Mouse (Mus musculus) lung, adult 2 months (tissue): ENCODE measurements at regions not wholly inside any gene's neighbourhood (a gene's known extent, or its start where the extent isn't known, plus 50 kb on each side); places are given as distances from the start of the nearest gene placed in this dataset.

Source experiments
- DNase-seq: peaks from one replicate; pipeline ENCODE4 v3.0.0; 2022
- H3K4me1 ChIP-seq: fragments of 200-500 bp; 2 replicates; pipeline ENCODE4 v1.6.1; 2011; ENCODE audit warnings: low read length; ENCODE audit not compliant: control insufficient read depth, insufficient read depth
- H3K4me3 ChIP-seq: fragments of 200-500 bp; replicated peaks from 2 replicates; pipeline ENCODE3; 2011; ENCODE audit warnings: low read depth, mild to moderate bottlenecking, control low read depth, low read length; ENCODE audit errors: extremely low read depth
- CTCF ChIP-seq: fragments of 200-500 bp; IDR thresholded peaks from 2 replicates; pipeline ENCODE4 v1.5.1; 2011; ENCODE audit warnings: mild to moderate bottlenecking, low read length, control low read depth; ENCODE audit not compliant: insufficient read depth
- POLR2A ChIP-seq: fragments of 200-500 bp; IDR thresholded peaks from 2 replicates; pipeline ENCODE4 v1.6.1; 2011; ENCODE audit warnings: low read depth, mild to moderate bottlenecking, control low read depth, low read length, borderline replicate concordance; ENCODE audit errors: extremely low read depth
- WGBS: fragments of 180-500 bp; shearing (Covaris S2); methylation state at CpG from one replicate; pipeline ENCODE4 v1.1.7; 2018; 5-methylcytosine and 5-hydroxymethylcytosine counted together

DNA sequence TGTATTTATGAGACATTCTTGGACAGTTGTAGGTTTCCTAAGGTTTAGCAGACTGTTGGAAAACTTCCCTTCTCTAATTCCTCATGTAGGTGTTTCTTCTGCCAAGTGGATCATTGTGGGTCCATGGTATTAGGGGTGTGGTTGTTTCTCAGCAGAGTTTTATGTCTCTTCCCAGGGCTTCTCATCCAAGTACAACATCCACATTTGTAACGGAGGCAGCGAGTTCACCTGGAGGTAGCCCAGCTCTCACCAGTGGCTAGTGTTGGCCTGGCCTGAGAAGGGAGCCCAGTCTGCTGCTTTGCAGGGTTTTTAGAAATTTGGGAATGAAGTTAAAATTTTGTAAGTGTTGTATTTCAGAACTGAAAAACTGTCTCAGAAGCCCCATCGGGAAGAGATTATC lies 122.4 kb downstream of the Wnt5a start:
- H3K4me3 ChIP-seq = no peak overlapping the region
- DNase-seq = no peak
- WGBS = 89% methylated on average over 3 of the region's 3 CpGs
- H3K4me1 ChIP-seq = no peaks in the 10 kb centered on the region
- TF ChIP-seq POLR2A = no peak

DNA sequence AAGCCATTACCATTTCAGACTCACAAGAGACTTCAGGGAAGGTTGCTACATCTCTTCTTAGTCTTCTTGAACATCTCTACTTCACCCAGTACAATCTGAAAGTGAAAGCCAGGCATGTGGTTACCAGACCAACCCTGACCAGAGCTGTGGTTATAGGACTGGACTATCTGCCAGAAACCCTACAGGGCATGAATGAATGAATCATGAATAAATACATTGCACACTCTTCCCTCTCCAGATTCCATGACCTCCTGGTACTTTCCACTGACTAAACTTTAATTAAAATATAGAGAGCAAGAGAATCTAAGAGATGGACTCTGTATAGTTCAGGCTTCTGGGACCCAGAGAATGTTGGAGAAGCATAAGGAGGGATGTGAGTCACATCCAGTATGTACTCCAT lies 130.6 kb downstream of the Wnt5a start:
- Histone ChIP-seq H3K4me3 (no peak overlapping the region), H3K4me1 (no peaks in the 10 kb centered on the region)
- DNase-seq = no peak
- TF ChIP-seq POLR2A = no peak
- no peak for TF ChIP-seq CTCF

DNA sequence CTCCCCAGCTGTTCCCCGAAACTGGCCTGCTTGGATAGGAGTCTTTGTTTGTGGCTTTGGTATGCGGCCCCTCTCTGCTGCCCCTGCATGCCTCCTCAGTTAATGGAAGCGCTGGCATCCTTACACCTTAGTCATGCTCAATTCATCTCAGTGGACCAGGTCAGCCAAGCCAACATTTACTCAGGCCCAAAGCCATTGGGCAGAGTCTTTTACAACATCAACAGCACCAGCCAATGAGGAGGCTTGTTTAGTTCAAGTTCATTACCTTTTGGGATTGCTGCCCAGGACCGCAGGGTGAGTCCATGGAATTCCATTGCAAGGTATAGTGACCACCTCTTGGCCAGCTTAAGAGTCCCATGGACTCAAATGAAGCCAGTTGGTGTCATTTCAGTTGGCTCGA lies 134.5 kb downstream of the Wnt5a start:
- 74% methylated on average over 5 of the region's 5 CpGs for WGBS
- Histone ChIP-seq H3K4me3 (no peak overlapping the region), H3K4me1 (no peaks in the 10 kb centered on the region)
- DNase-seq = no peak
- no peak for TF ChIP-seq POLR2A
- no peak for TF ChIP-seq CTCF

DNA sequence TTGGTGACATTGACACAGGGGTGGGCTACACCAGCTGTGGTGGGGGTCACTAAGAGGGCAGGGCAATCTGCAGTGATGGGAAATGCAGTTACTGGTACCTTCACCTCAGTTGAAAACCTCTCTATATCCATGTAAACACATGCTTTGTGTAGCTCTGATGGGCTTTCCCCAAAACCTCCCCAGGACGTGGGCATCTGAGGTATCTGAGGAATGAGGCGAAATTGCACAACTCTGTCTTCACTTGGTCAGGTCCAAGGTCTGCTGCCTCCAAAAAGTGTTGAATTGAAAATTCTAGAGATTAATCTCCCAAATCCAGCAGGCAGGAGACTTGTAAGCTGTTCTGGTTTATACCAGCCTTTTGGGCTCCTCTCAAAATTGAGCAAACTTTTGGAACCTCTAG lies 141.3 kb downstream of the Wnt5a start:
- TF ChIP-seq POLR2A = no peak
- no peak for TF ChIP-seq CTCF
- no peak for DNase-seq
- 69% methylated on average over 2 of the region's 2 CpGs for WGBS
- no peaks in the 10 kb centered on the region for H3K4me1 ChIP-seq
- no peak overlapping the region for H3K4me3 ChIP-seq

DNA sequence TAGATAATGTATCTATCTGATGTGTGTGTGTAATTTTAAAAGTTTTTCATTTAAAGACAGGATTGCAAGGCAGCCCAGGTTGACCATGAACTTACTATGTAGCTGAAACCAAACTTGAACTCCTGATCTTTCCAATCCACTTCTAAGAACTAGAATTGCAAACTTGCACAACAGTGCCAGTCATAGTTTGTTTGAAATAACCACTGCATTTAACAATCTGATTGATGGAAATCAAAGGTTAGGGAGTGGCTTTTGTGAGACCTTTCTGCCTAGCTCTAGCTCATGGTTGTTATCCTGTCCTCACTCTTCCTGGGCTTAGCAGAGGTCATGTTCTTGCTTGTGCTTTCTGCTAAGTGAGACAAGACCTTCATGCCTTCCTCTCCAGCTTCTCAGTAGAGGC lies 144.9 kb downstream of the Wnt5a start:
- Histone ChIP-seq H3K4me3 (no peak overlapping the region), H3K4me1 (no peaks in the 10 kb centered on the region)
- TF ChIP-seq CTCF = no peak
- TF ChIP-seq POLR2A = no peak
- DNase-seq = no peak

DNA sequence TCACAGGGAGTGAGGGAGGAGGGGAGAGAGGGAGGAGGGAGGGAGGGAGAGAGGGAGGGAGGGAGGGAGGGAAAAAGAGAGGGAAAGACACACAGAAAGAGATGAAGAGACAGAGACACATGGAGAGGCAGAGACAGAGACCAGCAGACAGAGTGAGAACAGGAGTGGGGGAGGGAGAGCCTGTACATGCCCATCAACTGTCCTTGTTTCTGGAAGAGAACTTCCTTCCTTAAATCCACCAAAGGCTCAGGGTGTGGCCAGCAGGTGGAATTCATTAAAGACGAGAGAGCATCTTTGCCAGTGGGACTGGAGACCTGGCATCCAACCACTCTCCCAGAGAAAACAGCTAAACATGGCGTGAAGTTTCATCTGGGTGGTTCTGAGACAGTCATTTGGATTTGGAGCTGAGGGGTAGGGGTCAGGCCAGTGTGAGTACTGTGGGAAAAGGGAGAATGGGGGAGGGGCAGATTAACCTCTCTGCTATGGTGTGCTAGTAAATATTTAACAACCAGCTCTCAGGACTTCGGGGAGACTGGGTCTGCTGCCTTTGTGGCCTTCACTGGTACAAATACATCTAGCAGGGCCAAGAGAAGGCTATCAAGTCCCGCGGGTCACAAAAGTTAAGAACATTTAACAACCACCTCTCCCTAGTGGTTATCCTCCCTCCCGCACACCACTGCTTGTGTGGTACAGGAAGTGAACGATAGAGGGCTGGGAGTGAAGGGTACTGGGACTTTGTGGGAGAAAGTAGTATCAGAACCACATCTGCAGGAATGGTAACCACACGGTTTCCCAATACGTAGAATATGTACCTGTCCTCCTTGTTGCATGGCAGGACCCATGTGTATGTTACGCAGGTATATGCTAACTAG lies 148.7 kb downstream of the Wnt5a start:
- no peak for DNase-seq
- Histone ChIP-seq H3K4me1 (no peaks in the 10 kb centered on the region), H3K4me3 (no peak overlapping the region)
- TF ChIP-seq CTCF (no peak), POLR2A (no peak)
- WGBS = 64% methylated on average over 10 of the region's 10 CpGs

DNA sequence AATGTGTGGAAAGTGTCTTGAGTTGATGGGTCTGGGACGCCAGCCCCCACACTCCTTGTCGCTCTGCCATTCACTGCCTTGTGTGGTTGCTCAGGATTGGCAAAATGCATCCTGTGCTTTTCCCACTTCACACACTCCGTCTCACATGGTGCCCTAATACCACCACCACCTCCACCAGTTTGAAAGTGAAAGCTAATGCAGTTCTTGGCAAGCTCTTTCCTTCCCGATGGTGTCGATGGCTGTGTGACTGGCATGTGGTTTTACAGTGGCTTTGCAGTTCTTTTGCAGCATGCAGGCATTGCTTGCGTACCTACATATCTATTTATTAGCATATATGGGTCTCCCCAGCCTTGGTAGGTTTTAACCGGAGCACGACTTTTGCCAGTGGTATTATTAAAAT lies 152.7 kb downstream of the Wnt5a start:
- TF ChIP-seq CTCF = no peak
- TF ChIP-seq POLR2A = no peak
- 83% methylated on average over 8 of the region's 8 CpGs for WGBS
- DNase-seq = no peak
- Histone ChIP-seq H3K4me1 (no peaks in the 10 kb centered on the region), H3K4me3 (no peak overlapping the region)

DNA sequence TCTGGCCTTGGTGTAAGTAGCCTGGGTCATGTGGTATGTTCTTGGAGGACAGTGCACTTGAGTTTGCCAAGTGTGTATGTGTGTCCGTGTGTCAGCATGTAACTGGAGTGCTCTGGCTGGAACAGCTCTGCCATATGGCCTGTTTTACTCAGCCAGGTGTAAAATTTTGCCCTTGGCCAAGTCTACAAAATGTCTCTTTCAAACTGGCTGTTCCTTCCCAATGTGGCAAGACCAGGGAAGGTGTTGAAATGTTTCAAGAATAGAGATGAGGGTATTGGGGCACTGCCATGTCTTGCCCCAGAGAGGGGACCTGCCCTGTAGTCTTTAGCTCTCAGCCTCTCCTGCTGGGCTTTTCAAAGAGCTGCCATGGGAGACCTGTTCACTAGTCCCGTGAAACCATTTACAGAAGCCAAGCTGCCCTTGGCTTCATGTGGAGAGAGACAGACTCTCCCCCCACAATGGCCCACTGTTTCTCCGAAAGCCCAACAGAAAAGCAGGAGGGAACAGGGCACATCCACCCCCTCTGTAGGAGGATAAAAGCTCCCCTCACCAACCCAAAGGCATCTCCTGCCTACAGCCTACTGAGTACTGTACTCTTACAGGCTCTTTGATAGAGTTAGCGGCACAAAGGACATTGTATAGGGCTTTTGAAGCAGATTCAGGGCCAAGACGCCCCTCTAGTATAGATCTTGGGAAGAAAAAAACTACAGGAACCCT lies 156.5 kb downstream of the Wnt5a start:
- DNase-seq = no peak
- TF ChIP-seq CTCF (no peak), POLR2A (no peak)
- 73% methylated on average over 5 of the region's 5 CpGs for WGBS
- Histone ChIP-seq H3K4me3 (no peak overlapping the region), H3K4me1 (no peaks in the 10 kb centered on the region)

DNA sequence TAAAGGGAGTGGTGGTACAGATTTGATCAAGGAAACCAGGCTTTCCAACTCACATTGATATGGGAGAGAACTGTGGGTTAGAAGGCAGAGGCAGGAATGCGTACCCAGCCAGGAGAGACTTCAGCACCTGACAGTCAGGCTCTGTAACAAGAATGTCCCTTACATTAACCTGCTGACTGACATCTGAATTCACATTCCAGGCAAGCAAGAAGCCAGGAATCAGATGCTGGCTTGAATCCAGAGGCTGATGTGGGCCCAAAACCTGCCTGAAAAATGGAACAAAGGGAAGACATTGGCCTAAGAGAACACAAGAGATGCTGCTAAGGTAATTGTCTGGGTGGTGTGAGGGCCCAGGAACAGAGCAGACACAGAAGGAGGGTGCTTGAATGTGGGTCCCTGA lies 158.8 kb downstream of the Wnt5a start:
- no peak for DNase-seq
- 85% methylated on average over 1 of the region's 1 CpGs for WGBS
- Histone ChIP-seq H3K4me3 (no peak overlapping the region), H3K4me1 (no peaks in the 10 kb centered on the region)
- TF ChIP-seq POLR2A (no peak), CTCF (no peak)

DNA sequence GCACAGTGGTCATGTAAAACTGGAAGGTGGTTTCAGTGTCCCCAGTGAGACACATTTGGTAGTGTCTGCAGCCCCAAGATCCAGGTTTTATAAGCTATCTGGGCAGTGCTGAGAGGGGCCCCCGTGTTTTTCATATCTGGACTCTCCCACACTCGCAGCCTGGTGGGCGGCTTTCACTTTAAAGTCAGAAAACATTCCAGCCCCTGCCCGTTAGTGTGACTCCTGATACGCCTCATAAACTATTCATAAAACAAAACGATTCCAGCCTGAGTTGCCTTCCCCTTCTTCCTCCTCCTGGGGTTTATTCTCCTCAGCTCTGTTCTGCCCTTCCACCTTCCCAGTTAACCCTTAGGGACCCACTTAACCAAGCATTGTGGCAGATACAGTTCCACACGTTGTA lies 159.6 kb downstream of the Wnt5a start:
- TF ChIP-seq CTCF (no peak), POLR2A (no peak)
- 49% methylated on average over 7 of the region's 7 CpGs for WGBS
- no peak for DNase-seq
- Histone ChIP-seq H3K4me1 (no peaks in the 10 kb centered on the region), H3K4me3 (no peak overlapping the region)

DNA sequence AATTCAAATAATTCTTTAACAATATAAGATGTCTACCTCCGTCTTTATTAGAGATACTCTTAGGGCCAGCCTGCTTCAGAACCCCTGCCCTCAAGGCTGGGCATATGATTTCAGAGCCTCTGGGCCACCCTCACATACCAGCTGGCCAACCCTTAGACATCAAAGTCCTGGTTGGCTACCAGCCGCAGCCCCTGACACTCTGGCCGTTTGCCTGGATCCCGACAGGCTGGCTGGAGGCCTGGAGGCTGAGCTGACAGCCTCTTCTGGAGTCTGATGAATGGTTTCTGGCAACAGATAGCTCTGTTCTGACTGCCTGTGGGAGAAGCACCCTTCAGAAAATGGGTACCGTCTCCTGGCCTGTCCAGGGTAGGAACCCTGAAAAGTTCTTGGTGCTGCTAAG lies 170.9 kb downstream of the Wnt5a start:
- Histone ChIP-seq H3K4me3 (no peak overlapping the region), H3K4me1 (no peaks in the 10 kb centered on the region)
- peak; percentile 11 for DNase-seq
- TF ChIP-seq CTCF (no peak), POLR2A (no peak)
- 22% methylated on average over 5 of the region's 5 CpGs for WGBS
